Mouse (Mus musculus): Measurements from ENCODE around the gene Peli2.

Peli2 gene

DNA sequence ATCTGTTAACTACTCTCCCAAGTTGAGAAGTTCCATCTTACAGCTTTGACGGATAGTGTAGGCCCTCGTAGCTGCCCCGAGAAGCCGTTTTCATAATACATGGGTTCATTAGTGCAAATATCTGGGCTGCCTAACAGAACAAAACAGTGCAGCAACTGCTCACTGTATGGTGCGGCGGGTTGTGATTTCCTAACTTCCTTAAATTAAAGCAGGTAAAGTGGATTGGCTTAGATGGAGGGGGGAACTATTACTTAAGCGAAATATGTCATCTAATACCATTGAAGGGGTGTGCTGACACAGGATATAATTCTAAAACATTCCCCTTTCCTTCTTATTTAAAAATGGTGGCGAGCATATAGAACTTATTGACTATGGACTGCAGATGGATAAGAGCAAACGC, 101.4 kb downstream of the Peli2 start:
- DNase-seq (ENCODE audit: low spot score in 2 of 2): no peak

DNA sequence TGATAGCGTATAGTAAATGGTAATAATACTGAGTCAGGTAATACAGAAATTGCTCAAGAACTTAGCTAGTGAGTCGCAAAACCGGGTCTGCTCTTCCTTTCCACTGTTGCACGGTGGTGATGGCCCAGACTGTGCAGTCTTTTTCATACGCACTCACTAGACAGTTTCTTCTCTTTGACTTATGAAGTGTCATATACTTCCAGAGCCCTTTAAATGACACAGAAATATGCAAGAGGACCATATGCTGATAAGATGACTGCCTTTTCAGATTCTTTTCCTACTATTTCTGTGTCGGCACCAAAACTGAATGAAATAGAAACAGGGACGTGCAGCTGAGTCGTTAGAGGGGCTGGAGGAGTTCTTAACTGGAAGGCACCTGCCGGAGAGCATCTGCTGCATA, 102.1 kb downstream of the Peli2 start:
- DNase-seq (ENCODE audit: low spot score in 2 of 2): no peak

DNA sequence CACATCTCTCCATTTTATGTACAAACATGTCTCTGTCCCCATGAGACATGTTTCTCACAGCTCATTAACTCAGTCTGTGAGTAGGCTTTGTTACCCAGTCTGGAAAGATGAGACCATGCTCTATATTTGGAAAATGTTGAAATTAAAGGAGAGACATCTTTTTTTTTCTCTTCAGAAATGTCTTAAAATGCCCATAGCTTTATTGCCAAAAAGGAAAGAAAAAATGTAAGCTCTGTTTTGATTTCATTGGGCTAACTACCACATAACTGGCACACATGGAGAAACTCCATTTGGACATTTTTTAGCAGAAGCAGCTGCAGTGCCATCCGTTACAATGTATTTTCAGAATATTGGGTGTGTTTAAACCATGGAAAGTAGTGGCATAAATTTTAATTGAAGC, 103.6 kb downstream of the Peli2 start:
- no peak for DNase-seq (ENCODE audit: low spot score in 2 of 2)

DNA sequence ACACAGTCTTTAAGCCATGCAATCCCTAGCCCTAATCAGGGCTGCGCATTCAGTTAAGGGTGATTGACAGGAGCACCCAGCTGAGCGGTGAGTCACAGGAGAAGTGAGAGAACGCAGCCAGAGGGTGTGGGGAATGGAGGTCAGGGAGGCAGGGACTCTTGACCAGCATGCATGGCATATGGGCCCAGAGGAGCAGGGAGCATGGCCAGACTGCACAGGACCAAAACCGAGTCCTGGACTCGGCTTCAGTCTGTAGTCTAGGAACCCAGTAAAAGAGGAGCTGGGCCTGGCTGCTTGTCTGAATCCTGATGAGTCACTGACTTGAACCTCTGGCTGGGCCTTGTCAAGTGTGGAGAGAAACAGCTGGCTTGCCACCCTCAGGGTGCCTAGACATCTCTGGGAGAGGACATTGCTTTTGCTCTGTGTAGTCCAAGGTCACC, 104.3 kb downstream of the Peli2 start:
- DNase-seq (ENCODE audit: low spot score in 2 of 2): no peak

DNA sequence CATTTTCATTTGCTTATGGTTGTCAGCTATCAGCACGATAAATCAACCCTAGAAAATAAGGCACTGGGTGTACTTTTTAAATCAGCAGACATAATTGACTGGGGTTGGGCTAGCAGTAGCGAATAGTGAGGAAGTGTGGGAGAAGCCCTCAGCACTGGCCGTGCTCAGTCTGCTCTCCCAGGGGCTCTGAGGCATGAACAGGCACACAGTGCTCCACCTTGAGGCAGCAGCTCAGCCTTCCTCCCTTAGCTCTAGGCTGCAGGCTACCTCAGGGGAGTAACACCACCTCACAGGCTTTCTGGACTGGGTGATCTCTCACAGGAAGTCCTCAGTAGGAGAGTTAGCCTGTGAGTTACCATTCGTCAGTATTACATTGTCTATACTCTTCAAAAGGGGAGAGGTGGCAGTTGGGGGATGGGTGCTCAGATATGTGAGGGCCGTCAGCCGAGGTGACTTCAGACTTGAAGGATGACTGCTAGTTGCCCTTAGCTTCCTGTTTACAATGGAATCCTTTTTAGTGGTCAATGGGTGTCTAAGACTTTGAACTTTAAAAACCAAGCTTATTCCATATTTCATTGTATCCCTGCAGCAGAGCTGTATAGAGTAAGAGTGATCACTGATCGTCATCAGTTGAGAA, 105.3 kb downstream of the Peli2 start:
- no peak for DNase-seq (ENCODE audit: low spot score in 2 of 2)

DNA sequence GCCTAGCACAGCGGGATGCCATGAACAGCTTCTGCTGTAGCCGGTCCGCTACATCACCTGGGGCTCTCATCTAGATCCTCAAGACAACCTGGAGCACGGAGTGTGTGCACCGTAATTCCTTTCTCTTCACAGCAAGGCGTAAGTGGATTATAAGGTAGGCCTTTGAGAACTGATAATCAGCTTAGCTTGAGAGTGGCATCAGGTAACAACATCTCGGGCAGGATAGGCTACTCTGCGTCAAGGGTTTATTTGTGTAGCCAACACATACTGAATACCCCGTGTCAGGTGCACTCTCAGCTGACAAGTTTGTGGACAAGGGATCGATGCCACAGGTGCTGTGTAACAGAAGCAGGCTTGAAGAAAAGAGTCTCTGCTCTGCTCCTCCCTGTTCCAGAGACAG, 106.1 kb downstream of the Peli2 start:
- DNase-seq (ENCODE audit: low spot score in 2 of 2): no peak

DNA sequence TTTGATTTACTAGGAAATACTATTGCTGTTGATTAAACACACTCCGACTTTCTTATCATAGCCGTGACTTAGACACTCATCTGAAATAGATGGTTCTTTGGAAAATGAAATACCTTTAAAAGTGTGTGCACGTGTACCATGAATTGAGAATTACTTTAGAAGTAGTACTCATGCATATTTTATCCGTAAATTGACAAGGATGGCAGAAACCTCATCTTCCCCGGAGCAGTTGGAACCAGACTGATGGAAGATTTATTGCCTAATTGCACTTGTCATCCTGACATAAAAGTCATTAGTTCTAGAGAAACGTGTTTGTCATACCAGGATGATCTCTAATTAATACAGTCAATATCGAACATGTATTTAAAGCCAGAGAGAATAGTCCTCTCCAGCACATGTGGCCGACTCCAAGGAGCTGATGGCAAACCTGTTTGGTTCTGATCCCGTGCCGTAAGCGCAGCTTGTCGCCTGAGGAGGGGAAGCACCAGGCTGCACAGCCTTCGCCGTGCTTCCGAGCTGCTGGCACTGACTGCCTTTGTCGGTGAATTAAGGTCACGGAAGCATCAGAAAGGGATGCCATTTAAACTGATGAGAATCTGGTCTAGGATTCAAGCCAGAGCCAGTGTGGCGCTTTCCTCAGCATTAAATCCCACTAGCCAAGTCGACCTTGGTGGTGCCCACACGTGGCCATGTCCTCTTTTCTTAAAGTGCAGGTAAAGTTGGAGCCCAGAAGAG, 114.3 kb downstream of the Peli2 start:
- no peak for DNase-seq (ENCODE audit: low spot score in 2 of 2)

DNA sequence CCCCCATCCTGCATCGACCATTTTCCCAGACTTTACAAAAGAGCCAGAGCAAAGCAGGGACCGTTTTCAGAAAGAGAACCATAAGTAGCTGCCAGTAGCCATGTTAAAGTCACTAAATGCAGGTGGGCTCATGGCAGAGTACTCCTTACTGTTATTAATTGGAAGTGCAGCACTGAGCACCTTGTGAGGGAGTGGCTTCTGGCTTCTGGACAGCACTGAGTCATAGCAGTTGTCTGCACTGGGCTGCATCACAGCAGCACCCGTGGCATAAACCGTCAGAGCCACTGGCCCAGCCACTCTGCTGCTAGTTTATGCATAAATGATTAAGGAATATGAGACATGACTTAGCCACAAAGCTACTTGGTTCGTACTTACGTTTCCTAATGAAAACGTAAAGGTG, 120.7 kb downstream of the Peli2 start:
- no peak for DNase-seq (ENCODE audit: low spot score in 2 of 2)

DNA sequence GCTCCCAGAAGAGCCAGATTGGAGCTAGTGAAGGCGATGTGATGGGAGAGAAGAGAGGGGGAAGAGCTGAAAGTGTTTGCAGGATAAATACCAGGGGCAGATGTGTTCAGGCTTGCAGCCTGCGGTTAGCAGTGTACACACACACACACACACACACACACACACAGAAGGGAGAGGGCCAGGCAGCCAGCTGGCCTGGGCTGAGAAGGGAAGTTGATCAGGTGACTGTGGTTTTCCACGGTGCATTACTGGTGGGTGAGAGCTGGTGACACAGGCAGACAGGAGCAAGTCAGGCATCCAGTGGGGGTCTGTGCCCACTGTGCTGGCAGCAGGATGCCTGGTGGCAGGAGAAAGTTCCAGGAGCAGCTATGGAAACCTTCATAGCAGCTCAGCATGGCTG, 125.6 kb downstream of the Peli2 start:
- peak in 1 of 2 experiments; percentile 16 for DNase-seq (ENCODE audit: low spot score in 2 of 2)

DNA sequence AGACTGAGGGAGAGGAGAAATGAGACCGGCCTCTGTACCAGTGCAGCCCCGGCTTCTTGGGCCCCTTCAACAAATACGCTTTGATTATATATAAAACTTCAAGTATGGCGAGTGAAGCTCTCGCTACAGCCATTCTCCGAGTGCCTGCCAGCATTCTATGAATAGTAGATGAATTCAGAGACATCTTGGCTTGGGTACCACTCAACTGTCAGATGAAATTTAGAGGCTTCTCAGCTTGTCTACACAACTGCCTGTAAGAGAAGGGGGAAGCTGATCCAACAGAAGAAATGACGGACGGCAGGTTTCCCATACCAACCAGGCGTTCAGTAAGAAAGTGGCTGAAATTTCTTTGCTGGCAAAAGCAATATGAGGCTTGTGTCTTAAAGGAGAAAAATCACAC, 126.3 kb downstream of the Peli2 start:
- no peak for DNase-seq (ENCODE audit: low spot score in 2 of 2)

DNA sequence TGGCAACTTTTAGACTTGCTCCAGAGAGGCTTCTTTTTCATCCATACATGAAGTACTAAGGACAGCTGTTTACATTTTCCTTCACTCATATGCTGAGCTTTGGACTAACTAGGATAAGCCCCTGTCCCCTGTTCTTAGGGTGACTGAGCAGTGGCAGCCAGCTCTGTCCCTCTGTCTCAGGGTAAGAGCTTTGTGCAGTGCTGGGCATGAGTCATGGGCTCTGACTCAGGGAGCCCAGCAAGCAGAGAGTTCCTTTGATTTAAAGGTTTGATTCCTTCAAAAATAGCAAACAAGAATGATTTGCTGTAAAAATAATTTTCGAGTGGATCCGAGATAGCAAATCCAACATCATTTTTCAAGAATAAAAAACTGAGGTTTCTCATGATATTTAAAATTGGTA, 128.8 kb downstream of the Peli2 start:
- no peak for DNase-seq (ENCODE audit: low spot score in 2 of 2)

DNA sequence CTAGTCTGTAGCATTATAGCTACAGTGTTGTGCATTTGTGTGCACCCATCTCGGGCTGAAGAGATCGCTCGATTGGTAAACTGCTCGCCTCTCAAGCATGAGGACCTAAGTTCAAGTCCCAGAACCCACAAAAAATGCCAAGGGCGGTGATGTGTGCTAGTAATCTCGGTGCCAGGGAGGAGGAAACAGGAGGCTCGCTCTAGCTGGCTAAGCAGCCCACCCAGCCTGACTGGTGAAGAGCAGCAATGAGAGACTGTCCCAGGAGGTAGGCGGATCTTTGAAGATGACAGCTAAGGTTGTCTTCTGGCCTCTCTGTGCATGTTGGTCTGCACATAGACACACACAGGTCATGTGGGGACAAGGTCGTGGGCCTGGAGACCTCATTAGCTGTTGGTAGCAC, 129.3 kb downstream of the Peli2 start:
- DNase-seq (ENCODE audit: low spot score in 2 of 2): no peak

DNA sequence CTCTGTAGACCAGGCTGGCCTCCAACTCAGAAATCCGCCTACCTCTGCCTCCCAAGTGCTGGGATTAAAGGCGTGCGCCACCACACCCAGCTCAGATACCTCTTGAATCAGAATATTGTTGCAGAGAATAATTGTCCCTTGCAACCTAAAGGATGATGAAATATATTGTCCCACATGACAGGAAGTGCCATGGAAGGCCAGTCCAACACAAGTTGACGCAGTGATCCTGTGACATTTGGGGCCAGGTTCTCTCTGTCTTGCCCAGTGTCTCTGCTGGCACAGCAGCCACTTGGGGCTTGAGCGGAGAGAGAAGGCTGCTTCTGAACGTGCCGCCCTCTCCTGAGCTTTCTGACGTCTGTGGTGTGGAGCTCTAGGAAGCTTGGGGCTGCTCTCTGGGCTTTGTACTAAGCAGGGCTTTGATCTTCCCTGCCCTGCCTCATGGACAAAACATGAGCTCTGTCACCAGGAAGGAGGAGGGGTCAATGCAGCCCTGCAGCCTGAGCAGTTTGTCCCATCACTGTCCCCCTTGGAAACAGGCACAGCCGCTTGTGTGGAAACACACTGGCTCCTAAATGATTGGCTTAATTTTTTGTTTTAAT, 130.9 kb downstream of the Peli2 start:
- DNase-seq (ENCODE audit: low spot score in 2 of 2): no peak

DNA sequence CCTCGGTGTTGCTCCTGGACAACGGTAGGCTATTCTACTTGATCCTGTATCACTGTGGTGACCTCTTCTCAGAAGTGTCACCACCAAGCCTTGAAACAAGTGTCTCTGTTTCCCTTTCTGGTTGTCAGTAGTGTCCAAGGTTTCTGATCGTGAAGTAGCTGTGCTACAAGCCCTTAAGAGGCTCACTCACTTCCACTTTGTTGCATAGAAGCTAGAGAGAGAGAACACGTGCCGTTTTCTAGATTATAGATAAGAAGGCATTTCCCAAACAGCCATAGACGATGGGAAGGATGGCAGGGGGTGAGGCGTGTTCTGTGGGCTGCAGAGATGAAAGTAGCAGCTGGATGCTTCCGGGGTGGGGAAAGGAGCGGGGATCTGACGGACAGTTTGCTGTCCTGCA, 132.6 kb downstream of the Peli2 start:
- DNase-seq (ENCODE audit: low spot score in 2 of 2): no peak

DNA sequence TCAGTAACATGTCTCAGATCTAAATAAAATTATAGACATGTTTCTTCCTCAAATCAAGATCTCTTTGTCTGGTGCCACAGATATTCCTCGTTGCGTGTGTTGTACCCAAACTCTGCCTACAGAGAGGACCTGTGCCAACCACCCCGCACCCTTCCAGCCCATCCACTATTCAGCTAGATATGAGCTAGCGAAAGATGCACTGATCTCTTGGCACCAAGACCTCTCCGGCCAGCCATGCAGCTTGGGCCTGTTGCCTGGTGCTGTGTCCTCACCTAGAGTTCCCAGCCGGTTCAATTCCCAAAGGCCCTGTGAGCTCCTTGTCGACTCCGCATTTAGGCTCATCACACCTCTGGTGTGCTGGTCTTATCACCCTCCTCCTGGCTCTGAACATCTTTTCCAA, 134.1 kb downstream of the Peli2 start:
- DNase-seq (ENCODE audit: low spot score in 2 of 2): no peak

DNA sequence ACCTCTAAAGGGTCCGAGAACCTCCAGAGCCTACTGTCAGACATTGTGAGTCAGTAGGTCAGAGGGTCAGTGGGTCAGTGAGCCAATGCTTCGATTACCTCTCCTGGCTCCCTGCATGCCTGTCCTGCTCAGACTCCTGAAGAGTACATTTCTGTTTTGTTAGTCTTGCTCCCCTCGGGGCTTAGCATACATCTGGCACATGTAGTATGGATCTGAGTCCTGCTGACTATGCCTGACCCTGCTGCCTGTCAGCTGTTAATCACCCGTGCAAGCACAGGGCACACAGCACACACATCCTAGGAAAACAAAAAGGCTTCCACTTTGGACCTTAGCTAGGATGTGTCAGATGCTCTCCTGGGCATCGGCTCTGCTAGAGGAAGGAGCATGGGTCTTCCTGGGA, 134.7 kb downstream of the Peli2 start:
- no peak for DNase-seq (ENCODE audit: low spot score in 2 of 2)

DNA sequence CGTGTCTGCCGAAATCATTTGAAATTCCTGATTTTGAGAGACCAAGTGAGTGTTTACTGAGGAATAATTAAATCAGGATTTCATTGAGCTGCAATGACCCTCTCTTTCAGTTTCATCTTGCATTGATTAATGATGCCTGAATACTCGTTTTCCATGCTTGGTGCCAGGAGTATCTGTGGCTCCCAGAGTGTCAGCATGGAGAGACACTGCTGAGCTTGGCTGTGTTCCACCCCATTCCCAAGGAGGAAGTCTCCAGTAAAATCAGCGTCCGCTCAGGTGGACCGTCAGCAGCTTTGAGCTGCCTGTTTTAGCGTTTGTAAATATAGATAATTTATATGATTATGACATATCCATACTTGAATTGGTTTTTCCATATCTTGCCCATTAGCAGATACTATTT, 137.1 kb downstream of the Peli2 start:
- no peak for DNase-seq (ENCODE audit: low spot score in 2 of 2)

DNA sequence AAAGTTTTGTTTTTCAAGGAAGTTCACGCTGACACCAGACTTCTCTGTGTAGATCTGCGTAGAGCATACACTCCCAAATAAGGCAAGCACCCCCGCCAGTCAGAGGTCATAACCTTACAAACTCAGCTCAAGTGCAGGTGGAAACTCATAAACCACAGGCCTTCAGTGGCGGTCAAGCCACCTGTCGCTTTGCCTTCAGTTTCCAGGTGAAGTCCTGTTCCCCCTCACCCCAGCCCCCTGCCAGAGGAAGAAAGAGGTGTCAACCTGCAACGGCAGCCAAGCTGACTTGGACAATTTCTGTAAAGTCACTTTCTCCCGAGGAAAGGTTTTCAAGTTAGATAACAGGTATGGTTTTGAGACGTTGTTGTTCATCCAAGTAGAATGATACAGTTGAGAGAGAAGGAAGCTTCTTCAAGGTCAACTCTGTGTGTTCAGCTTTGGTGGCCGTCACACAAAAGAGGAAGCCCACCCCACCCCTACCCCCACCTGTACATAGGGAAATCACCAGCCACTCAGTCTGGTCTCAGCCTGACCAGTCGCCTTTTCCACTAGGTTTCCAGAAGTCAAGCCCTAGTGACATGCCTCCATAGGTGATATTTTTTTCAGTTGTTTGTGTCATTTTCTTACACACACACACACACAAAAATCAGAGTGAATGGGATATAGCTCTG, 138.2 kb downstream of the Peli2 start:
- no peak for DNase-seq (ENCODE audit: low spot score in 2 of 2)

DNA sequence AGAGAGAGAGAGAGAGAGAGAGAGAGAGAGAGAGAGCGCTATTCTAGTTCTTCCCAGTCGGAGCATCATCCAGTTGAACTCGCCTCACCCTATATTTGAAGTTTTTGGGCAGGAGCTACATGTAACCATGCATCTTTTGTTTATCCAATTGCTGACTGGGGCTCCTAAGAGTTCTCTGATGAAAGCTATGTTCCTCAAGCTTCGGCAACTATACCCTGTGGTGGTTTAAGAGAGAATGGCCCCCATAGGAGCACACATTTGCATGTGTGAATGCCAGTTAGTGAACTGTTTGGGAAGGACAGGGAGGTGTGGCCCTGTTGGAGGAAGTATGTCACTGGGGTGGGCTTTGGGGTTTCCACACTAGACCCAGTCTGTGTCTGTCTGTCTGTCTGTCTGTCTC, 142.5 kb downstream of the Peli2 start:
- no peak for DNase-seq (ENCODE audit: low spot score in 2 of 2)

DNA sequence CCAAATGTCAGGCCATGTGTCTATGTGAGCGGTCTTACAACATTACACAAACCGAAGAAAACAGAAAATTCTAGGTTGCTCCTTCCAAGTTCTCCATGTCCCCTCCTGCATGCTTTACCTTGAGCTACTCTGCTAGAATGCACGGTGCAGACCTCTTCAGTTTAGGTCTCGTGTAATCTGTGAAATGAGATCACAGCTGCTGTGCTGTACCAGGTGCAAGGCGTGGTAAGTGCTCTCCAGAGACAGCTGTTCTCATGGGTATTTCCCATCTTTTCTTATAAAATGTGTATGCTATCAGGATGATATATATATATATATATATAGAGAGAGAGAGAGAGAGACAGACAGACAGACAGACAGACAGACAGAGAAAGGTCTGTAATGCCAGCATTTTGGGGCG, 146.1 kb downstream of the Peli2 start:
- no peak for DNase-seq (ENCODE audit: low spot score in 2 of 2)

DNA sequence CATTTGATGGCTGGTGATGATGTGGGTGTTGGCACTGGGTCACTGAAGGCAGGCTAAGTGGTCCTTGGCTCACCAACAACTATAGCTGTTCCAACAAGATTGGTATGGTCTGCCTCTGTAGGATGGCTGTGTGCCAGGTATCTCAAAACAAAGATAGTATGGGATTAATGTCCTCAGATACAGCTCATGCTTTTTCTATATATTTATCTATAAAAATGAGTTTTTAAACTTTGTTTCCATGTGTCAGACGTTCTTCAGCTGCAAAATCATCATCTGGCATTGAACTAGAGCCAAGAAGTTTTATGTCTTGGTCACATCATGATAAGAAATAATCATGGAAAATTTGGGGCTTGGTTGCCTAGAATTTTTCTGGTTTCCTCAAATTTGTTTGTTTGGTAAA, 157.7 kb downstream of the Peli2 start:
- no peak for DNase-seq (ENCODE audit: low spot score in 2 of 2)

DNA sequence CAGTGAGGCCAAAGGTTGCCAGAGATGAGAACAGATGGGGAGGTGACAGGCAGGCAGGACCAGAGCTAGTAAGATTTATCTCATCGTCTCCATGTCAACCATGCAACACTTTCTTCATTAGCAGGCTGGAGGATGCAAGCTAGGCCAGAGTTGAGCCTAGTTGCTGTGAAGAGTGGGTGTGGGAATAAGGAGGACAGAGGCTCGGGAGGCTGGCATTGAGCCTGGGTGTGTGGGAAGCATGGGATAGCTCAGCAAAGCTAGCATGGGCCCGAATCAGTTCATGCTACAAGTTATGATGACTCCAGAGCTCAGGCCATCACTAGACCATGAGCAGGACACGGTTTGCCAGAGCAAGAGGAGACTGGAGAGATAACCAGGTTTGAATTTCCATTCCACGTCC, 166.3 kb downstream of the Peli2 start:
- DNase-seq (ENCODE audit: low spot score in 2 of 2): no peak

DNA sequence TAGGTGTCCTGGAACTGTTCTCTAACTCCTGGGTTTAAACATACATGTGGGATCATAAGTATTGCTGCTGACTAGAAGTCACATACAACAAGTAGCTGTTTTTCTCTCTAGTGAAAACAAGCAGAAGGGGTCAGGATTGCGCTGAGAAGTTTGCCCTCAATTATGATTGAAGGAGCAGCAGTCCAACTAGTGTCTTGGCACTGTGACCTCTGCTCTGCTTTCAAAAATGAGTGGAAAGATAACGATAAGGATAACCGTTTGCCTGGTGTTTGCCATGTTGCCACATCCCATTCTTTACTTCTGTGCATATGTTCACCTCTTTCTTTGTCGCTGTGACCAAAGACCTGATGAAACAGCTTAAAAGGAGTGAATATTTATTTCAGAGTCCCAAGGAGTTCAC, 167.0 kb downstream of the Peli2 start:
- DNase-seq (ENCODE audit: low spot score in 2 of 2): no peak
